Mouse (Mus musculus): ENCODE measurements around the gene Gm20716. TPM values are rescaled to one million over a fixed set of nuclear protein-coding genes. Genes with fewer than 3 reads are reported as not detected.

The Gm20716 gene
- polyA plus RNA-seq, 1 experiment from 2014 or later, result 24.5 TPM

DNA sequence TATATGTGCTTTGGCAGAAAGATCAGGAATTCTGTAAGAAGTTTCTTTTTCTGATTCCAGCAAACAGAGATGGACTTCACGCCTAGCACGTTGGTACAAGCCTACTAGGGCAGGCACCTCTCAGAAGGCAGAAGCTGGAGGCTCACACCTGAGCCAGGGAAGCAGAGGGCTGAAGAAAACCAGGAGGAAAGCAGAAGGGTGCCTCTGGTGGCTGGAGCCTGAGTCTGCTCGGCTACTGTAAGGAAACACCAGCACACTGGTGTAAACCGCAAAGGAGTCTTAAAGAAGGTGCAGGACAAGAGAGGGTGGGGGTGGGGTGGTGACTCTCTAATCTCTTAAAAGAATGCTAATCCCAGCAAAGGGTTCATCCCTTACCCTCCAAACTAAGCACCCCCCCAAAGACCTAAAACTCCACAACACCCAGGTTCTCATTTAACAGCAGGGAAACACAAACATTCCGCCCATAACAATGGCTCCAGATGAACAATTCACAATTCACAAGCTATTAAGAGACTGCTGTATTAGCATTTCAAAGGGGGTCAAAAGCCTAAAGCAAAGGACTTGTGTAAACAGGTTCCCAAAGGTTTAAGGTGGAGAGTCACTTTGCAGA is 16.3 kb downstream of the Gm20716 start:
- no peak overlapping the region for H3K9ac ChIP-seq
- no peaks in the 10 kb centered on the region for H3K9me3 ChIP-seq
- H3K4me1 ChIP-seq, result no peaks in the 10 kb centered on the region
- H3K4me3 ChIP-seq, result no peak overlapping the region
- peaks cover 90% of the 10 kb centered on the region for H3K36me3 ChIP-seq
- no peak for ATAC-seq (ENCODE audit: low FRiP score, low read depth)
- no peaks in the 10 kb centered on the region for H3K27me3 ChIP-seq
- WGBS, result 38% methylated on average over 5 of the region's 5 CpGs
- H3K27ac ChIP-seq, result no peak overlapping the region
- H3K4me2 ChIP-seq (replicated peaks), result no peak overlapping the region

DNA sequence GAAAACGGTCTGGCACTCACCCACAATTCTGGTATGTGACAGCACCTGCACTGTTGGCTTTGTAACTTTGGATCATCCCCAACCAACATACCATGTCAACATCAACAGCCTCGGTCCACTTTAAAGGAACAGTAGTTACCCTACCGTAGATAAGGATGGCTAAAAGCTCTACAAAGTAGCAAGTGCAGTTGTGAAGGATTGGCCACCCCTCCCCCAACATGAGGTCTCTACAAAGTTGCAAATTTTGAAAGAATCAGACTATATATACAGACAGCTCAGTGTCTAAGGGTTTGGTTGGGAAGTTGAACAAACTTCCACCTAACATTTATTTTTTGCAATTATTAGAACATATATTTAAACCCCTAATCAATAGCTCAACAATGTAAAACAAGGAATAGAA is 22.3 kb downstream of the Gm20716 start:
- Histone ChIP-seq H3K9me3 (no peaks in the 10 kb centered on the region), H3K4me2 (replicated peaks) (peak overlapping the region; percentile 88), H3K27ac (peak overlapping the region; percentile 99; the same call in 1 of the 2 replicates), H3K27me3 (no peaks in the 10 kb centered on the region), H3K4me3 (0 out of 2 replicates have a peak overlapping the region, but pooled peaks have one; percentile 100), H3K36me3 (peaks cover 62% of the 10 kb centered on the region), H3K4me1 (peaks cover 19% of the 10 kb centered on the region), H3K9ac (no peak overlapping the region)
- WGBS, result 92% methylated on average over 3 of the region's 3 CpGs
- no peak for ATAC-seq (ENCODE audit: low FRiP score, low read depth)

DNA sequence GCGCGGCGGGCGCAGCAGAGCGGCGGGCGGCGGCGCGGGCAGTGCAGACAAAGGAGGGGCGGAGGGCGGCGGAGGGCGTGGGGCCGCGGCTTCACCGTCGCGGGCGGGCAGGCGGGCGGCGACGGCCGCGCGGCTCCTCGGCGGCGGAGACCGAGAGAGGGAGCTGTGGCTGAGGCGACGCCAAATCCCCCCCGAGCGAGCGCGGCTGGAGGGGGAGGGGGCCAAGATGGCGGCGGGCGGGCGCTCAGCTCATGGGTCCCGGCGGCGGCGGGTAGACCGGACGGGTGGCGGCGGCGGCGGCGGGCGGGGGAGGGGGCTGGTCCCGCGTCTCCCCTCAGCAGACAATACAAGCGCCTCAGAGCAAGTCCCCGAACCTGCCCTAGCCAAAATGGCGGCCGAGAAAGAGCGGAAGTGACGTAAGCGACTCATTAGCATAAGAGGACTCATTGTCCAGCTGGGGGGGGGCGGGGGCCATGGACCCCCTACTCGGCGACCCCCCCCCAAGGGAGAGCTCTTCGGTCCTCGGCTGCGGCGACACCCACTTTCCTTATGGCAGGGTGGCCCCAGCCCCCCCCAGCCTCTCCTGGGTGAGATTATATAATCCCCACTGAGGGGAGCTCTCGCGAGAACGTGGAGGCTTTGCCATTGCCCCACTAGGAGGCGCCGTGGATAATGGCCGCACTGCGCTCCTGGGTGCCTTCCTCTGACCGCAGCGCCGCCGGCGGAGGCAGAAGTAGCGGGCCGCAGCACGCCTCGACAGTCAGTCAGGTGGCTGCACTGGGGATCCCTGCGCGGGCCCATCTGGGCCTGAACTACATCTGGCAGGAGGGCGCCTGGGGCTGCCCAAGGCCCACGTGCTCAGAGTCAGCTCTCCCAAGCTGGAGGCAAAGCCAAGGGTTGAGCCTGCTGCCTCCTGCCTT is 23.2 kb downstream of the Gm20716 start, which contains the start of gene Adnp:
Gene Adnp, minus strand, starts transcription at position 388 of the 920 bp plus-strand sequence.
- H3K9ac ChIP-seq, result peak within 1 kb of the TSS; percentile 100
- H3K9me3 ChIP-seq, result no peaks in the 10 kb centered on the region
- peaks cover 57% of the 10 kb centered on the region for H3K36me3 ChIP-seq
- peak within 1 kb of the TSS; percentile 100 for H3K4me3 ChIP-seq
- peak; percentile 92 for ATAC-seq (ENCODE audit: low FRiP score, low read depth)
- H3K4me1 ChIP-seq, result peaks cover 24% of the 10 kb centered on the region
- H3K27me3 ChIP-seq, result no peaks in the 10 kb centered on the region
- peak within 1 kb of the TSS; percentile 99 for H3K27ac ChIP-seq
- under 1% methylated on average over 71 of the region's 89 CpGs for WGBS
- H3K4me2 ChIP-seq (replicated peaks), result peak within 1 kb of the TSS; percentile 88

DNA sequence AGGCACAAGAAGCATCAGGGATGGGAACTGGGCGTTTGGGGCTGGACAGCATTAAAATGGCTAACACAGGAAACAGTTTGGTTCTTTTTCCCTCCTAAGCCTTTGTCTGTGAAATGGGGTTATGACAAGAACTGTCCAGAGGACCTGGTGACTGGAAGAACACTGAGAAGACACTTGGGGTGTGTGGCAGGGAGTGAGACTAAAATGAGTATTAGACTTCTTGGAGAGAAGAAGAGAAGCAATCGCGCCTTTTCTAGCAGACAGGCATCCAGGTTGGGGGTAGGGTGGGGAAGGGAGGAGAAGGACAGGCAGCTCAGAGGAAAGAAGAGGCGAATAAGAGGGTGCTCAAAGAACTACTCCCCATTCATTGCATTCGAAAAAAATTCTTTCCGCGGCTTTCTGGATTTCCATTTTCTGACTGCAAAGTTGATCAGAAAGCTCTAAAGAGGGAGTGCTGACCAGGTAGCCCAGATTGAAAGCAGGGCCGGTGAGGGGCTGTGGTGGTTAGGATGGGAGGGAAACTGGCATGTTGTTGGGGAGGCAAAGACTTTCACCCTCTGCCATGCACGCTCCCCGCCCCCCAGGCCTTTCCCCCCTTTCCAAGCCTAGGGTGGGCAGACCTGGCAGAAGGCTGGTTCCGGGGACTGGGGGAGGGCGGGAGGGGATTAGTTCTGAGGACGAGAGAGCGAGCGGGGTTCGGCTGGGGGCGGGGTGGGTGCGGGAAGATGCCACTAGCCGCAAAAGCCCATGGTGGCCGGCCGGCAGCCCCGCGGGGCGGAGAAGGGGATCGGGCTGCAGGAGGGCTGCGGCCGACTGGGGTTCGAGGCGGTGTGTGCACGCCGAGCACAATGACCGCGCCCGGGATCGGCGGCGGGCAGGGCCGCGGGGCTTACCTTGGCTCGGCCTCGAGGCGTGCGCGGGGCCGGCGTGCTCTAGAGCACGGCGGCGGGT is 24.2 kb downstream of the Gm20716 start:
- Histone ChIP-seq H3K27me3 (no peaks in the 10 kb centered on the region), H3K4me2 (replicated peaks) (peak overlapping the region; percentile 88), H3K4me1 (peaks cover 31% of the 10 kb centered on the region), H3K27ac (peak overlapping the region; percentile 99), H3K36me3 (peaks cover 52% of the 10 kb centered on the region), H3K9me3 (no peaks in the 10 kb centered on the region), H3K4me3 (peak overlapping the region; percentile 100), H3K9ac (peak overlapping the region; percentile 100)
- WGBS, result under 1% methylated on average over 37 of the region's 49 CpGs
- no peak; the same call in 1 of the 2 replicates for ATAC-seq (ENCODE audit: low FRiP score, low read depth)

DNA sequence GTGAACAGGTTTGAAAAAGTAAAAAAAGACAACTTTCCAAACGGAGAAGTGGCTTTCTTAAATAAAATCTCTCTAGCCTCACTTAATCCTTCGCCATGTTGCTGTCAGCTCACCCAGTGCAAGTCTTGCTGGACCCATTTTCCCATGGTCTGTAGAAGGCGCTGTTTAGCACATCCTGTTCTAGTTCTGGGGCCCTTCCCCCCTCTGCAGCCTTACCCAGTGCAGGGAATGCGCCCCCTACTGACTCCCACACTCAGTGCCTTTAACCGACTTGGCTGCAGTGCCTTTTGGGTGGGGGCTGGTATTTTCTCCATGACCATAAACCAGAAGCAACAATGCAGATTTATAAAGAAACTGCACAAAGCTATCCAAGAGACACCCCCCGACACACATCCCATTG is 24.9 kb downstream of the Gm20716 start:
- 4% methylated on average over 6 of the region's 6 CpGs for WGBS
- H3K4me3 ChIP-seq, result peak overlapping the region; percentile 100
- no peaks in the 10 kb centered on the region for H3K27me3 ChIP-seq
- peak; percentile 45 for ATAC-seq (ENCODE audit: low FRiP score, low read depth)
- peak overlapping the region; percentile 100 for H3K9ac ChIP-seq
- H3K27ac ChIP-seq, result peak overlapping the region; percentile 99
- no peaks in the 10 kb centered on the region for H3K9me3 ChIP-seq
- H3K4me2 ChIP-seq (replicated peaks), result peak overlapping the region; percentile 88
- H3K36me3 ChIP-seq, result peaks cover 50% of the 10 kb centered on the region
- peaks cover 38% of the 10 kb centered on the region for H3K4me1 ChIP-seq

DNA sequence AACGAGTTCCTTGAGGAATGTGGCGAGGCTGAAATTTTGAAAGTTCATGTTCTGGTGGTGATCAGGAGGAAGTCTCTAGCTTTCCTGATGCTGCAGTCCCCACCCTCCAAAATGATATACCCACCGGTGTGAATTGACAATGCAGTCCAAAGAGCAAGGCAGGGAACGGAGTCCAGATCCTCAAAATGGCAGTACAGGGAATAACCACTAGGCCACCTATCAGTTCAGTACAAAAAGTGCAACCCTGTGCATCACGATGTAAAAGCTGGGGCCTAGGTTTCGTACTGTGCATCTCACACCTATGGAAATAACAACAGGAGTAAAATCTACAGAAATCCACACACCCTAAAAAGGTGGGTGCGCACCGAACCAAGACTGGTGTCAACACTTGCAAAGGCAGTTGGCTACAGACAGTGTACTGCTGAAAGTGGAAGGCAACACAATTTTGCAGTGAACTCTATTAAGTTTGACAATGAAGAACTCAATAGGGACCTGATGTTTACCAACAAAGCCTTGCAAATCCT is 25.6 kb downstream of the Gm20716 start:
- Histone ChIP-seq H3K9me3 (no peaks in the 10 kb centered on the region), H3K27ac (no peak overlapping the region), H3K4me2 (replicated peaks) (peak overlapping the region; percentile 88), H3K36me3 (peaks cover 46% of the 10 kb centered on the region), H3K4me3 (peak overlapping the region; percentile 100), H3K9ac (peak overlapping the region; percentile 100), H3K4me1 (peaks cover 44% of the 10 kb centered on the region), H3K27me3 (no peaks in the 10 kb centered on the region)
- WGBS, result 83% methylated on average over 8 of the region's 8 CpGs
- ATAC-seq (ENCODE audit: low FRiP score, low read depth), result no peak

DNA sequence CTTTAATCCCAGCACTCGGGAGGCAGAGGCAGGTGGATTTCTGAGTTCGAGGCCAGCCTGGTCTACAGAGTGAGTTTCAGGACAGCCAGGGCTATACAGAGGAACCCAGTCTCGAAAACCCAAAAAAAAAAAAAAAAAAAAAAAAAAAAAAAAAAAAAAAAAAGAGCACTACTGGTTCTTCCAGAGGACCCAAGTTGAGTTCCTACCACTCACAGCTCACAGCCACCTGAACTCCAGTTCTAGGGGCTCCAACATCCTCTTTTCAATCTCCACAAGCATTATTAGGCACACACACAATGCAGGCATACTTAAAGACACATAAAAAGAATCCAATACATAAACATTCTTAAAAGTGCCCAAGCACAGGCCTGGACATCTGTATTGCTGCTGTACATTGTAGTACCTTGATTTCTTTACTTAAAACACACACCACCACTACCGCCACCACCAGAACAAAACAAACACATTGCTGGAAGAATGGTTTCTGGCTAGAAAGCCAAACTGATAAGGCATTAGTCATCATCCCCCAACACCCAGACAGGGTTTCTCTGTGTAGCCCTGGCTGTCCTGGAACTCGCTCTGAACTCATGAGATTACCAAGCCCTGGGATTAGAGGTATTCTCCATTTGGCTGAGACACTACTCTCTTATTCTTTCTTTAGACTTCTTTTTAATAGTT is 30.0 kb downstream of the Gm20716 start:
- peaks cover 72% of the 10 kb centered on the region for H3K4me1 ChIP-seq

DNA sequence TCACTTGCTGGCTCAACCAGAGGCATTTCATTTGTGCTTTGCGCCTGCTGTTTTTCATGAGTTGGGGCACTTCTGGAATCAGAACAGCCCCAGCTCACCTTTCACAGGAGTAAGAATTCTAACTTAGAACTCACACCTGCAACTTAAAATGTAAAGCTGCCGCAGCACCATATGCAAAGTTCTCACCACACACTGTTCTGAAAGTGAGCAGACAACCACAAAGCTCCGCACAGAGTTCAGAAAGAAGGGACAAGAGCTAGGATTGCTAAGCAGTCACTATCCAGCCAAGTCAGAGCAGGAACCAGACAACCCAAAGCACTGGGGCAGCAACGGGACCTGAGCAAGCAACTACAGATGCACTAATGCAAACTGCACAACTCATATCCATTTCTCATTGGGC is 30.7 kb downstream of the Gm20716 start:
- no peak for ATAC-seq (ENCODE audit: low FRiP score, low read depth)
- no peak overlapping the region for H3K4me3 ChIP-seq
- no peak overlapping the region; the same call in 1 of the 2 replicates for H3K27ac ChIP-seq
- H3K9ac ChIP-seq, result no peak overlapping the region
- H3K36me3 ChIP-seq, result peaks cover 48% of the 10 kb centered on the region
- 82% methylated on average over 4 of the region's 4 CpGs for WGBS
- peaks cover 66% of the 10 kb centered on the region for H3K4me1 ChIP-seq
- no peaks in the 10 kb centered on the region for H3K9me3 ChIP-seq
- peak overlapping the region; percentile 42 for H3K4me2 ChIP-seq (replicated peaks)
- no peaks in the 10 kb centered on the region for H3K27me3 ChIP-seq

More for the DNA sequence above, 30.0 kb downstream of the Gm20716 start:
- 86% methylated on average over 4 of the region's 5 CpGs for WGBS
- no peak for ATAC-seq (ENCODE audit: low FRiP score, low read depth)
- Histone ChIP-seq H3K9me3 (no peaks in the 10 kb centered on the region), H3K27me3 (no peaks in the 10 kb centered on the region), H3K4me2 (replicated peaks) (no peak overlapping the region), H3K4me3 (no peak overlapping the region), H3K36me3 (peaks cover 54% of the 10 kb centered on the region), H3K9ac (no peak overlapping the region), H3K27ac (no peak overlapping the region)

DNA sequence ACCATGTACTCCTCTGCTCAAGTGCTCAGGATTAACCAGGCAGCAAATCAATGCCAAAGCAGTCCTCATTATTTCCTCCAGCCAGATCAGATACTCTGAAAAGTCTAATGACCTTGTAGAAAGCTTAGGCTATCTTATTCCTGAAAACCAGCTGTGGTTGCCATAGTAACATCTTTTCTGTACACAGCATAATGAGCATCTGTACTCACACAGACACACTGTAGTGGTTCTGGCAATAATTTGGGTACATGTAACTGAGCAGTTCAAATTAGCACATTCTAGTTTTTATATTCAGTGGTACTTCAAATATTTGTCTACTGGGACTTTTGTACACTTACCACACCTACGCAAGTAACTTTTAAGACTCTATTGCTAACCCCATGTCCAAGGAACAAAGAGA is 31.7 kb downstream of the Gm20716 start:
- H3K27ac ChIP-seq, result no peak overlapping the region
- H3K4me2 ChIP-seq (replicated peaks), result no peak overlapping the region
- no peak for ATAC-seq (ENCODE audit: low FRiP score, low read depth)
- H3K4me3 ChIP-seq, result no peak overlapping the region
- peaks cover 62% of the 10 kb centered on the region for H3K4me1 ChIP-seq
- no peaks in the 10 kb centered on the region for H3K9me3 ChIP-seq
- peaks cover 39% of the 10 kb centered on the region for H3K36me3 ChIP-seq
- no peaks in the 10 kb centered on the region for H3K27me3 ChIP-seq
- WGBS, result 72% methylated on average over 1 of the region's 1 CpGs
- no peak overlapping the region for H3K9ac ChIP-seq

DNA sequence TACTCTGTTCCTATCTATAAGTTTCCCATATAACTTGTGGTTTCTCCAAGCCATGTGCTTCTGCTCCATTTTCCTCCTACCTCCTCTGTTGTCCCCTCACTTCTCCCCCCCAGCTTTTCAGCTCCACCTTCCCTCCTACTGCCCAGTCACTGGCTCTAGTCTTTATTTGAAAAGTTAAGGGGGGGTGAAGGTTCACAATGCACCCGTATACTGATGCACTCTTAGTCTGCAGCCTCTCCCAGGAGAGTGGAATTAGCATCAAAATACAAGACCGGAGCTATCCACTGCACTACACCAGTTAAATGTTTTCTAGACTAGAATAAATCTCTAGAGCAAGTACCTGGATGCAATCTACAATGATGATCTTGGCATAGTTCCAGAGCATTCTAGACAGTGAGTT is 34.4 kb downstream of the Gm20716 start:
- ATAC-seq (ENCODE audit: low FRiP score, low read depth), result no peak
- peaks cover 31% of the 10 kb centered on the region for H3K36me3 ChIP-seq
- H3K9ac ChIP-seq, result no peak overlapping the region
- no peak overlapping the region for H3K4me2 ChIP-seq (replicated peaks)
- H3K9me3 ChIP-seq, result no peaks in the 10 kb centered on the region
- no peak overlapping the region for H3K4me3 ChIP-seq
- H3K4me1 ChIP-seq, result peaks cover 69% of the 10 kb centered on the region
- no peaks in the 10 kb centered on the region for H3K27me3 ChIP-seq
- no peak overlapping the region for H3K27ac ChIP-seq
- WGBS, result 70% methylated on average over 2 of the region's 2 CpGs

DNA sequence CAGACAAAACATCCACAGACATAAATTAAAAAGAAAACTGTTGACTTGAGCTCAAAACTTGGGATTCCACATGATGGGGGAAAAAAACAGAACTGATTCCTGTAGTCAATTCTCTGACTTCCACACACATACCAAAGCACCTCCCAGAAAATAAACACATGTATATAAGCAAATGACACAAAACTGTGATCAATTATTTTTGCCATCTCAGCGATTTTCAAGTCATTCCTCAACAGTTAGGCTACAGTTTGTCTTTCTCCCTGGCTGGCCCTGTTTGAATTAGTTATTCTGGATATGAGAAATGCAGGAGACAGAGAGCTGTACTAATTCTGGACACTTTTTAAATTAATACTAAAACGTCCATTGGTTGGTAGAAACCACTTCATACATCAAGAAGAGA is 36.5 kb downstream of the Gm20716 start:
- no peaks in the 10 kb centered on the region for H3K9me3 ChIP-seq
- peaks cover 25% of the 10 kb centered on the region for H3K36me3 ChIP-seq
- H3K9ac ChIP-seq, result no peak overlapping the region
- H3K4me1 ChIP-seq, result peaks cover 64% of the 10 kb centered on the region
- H3K4me2 ChIP-seq (replicated peaks), result no peak overlapping the region
- ATAC-seq (ENCODE audit: low FRiP score, low read depth), result no peak
- no peaks in the 10 kb centered on the region for H3K27me3 ChIP-seq
- H3K27ac ChIP-seq, result no peak overlapping the region
- 75% methylated on average over 2 of the region's 2 CpGs for WGBS
- H3K4me3 ChIP-seq, result no peak overlapping the region

Data from limb, embryonic 13.5 days (tissue).